18 mouse cellular contexts compared by ENCODE assay signal in the genomic region with DNA sequence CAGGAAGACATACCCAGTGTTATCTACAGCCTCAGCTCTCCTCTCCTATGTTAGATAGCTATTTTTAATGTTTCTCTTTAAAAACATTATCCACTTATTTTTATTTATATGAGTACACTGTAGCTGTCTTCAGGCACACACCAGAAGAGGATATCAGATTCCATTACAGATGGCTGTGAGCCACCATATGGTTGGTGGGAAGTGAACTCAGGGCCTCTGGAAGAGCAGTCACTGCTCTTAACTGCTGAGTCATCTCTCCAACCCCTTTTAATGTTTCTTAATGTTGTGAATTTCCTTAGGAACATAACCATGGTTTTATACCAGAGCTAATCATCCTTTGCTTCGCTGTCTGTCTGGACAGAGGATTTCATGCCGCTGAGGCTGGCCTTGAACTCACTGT. TPM values are rescaled to one million over a fixed set of nuclear protein-coding genes. Genes with fewer than 3 reads are reported as not detected.
DNase-seq lines count a peak whose midpoint lies in the region; ATAC-seq and TF ChIP-seq lines count a peak whose summit lies in the region.
"Had no signal": no experiment of that assay in that cellular context is flagged by ENCODE, and none has a peak within 500 bp of the region (broad histone marks: within the 10 kb centered on the region; RNA-seq: fewer than 3 reads in every experiment).

No protein-coding gene starts in this region.

- H3K9me3 ChIP-seq in forebrain, embryonic 13.5 days (replicated peaks): no peaks in the 10 kb centered on the region
- H3K9me3 ChIP-seq in forebrain, embryonic 15.5 days: no peaks in the 10 kb centered on the region
- no peaks in the 10 kb centered on the region for H3K9me3 ChIP-seq in MEL (replicated peaks; ENCODE audit: insufficient read depth, low read length)
- H3K9me3 ChIP-seq in liver, embryonic 11.5 days (ENCODE audit: control insufficient read depth, low read length): no peaks in the 10 kb centered on the region
- H3K9me3 ChIP-seq: embryonic facial prominence, embryonic 10.5 days; heart, embryonic 15.5 days had no signal

- no peaks in the 10 kb centered on the region for H3K36me3 ChIP-seq in forebrain, embryonic 13.5 days (ENCODE audit: poor library complexity, severe bottlenecking)
- no peaks in the 10 kb centered on the region for H3K36me3 ChIP-seq in forebrain, embryonic 15.5 days
- peaks cover 0 to 11% of the 10 kb centered on the region in 2 experiments; a peak in 2 of 4 replicates for H3K36me3 ChIP-seq in MEL (ENCODE audit: control insufficient read depth in 1 of 2, insufficient read depth in 2 of 2, low read length in 2 of 2)
- H3K36me3 ChIP-seq in liver, embryonic 11.5 days (ENCODE audit: control insufficient read depth, insufficient read depth, low read length): no peaks in the 10 kb centered on the region
- H3K36me3 ChIP-seq: embryonic facial prominence, embryonic 10.5 days; heart, embryonic 15.5 days had no signal

- no peak overlapping the region for H3K4me2 ChIP-seq in forebrain, embryonic 13.5 days
- no peak overlapping the region for H3K4me2 ChIP-seq in forebrain, embryonic 15.5 days (replicated peaks)
- H3K4me2 ChIP-seq in liver, embryonic 11.5 days: no peak overlapping the region
- H3K4me2 ChIP-seq: heart, embryonic 11.5 days; heart, embryonic 15.5 days had no signal

- H3K79me2 ChIP-seq in MEL (ENCODE audit: control insufficient read depth, insufficient read depth, low read length, poor library complexity): no peaks in the 10 kb centered on the region

- no peak for TF ChIP-seq CTCF in layer of hippocampus, adult 2 months (conservative IDR thresholded peaks at IDR 0.05)
- no peak for TF ChIP-seq CTCF in MEL (IDR thresholded peaks at IDR 0.05 in 2 of 3, conservative IDR thresholded peaks at IDR 0.05 in 1 of 3; ENCODE audit: control insufficient read depth in 1 of 3, insufficient read depth in 1 of 3, low read depth in 2 of 3, low read length in 3 of 3, poor library complexity in 1 of 3, severe bottlenecking in 1 of 3)

- ATAC-seq in forebrain, embryonic 13.5 days: no peak
- no peak for ATAC-seq in forebrain, embryonic 15.5 days (replicated peaks)
- ATAC-seq in common myeloid progenitor, adult 5-6 weeks (replicated peaks; ENCODE audit: low read depth, poor library complexity, severe bottlenecking): 0 out of 2 replicates have a peak, but pooled peaks have one; percentile 18
- no peak for ATAC-seq in liver, embryonic 11.5 days (replicated peaks; ENCODE audit: low FRiP score)
- ATAC-seq: intestine, embryonic 16.5 days had no signal

- no peak overlapping the region for H3K9ac ChIP-seq in forebrain, embryonic 13.5 days
- no peak overlapping the region for H3K9ac ChIP-seq in forebrain, embryonic 15.5 days (replicated peaks)
- H3K9ac ChIP-seq in MEL (ENCODE audit: control insufficient read depth, low read depth, low read length, poor library complexity, severe bottlenecking): no peak overlapping the region
- H3K9ac ChIP-seq in liver, embryonic 11.5 days (ENCODE audit: low read depth, low read length): no peak overlapping the region
- H3K9ac ChIP-seq: heart, embryonic 15.5 days had no signal

- WGBS in forebrain, embryonic 13.5 days: 96% methylated on average over 2 of the region's 2 CpGs
- WGBS in forebrain, embryonic 15.5 days: 92% methylated on average over 2 of the region's 2 CpGs
- 88% methylated on average over 2 of the region's 2 CpGs for WGBS in liver, embryonic 11.5 days

- no peak for TF ChIP-seq EP300 in MEL (IDR thresholded peaks at IDR 0.05; ENCODE audit: low read depth in 1 of 2, low read length in 2 of 2)

- H3K4me1 ChIP-seq in forebrain, embryonic 13.5 days: peaks cover 36% of the 10 kb centered on the region
- peaks cover 27% of the 10 kb centered on the region for H3K4me1 ChIP-seq in forebrain, embryonic 15.5 days
- H3K4me1 ChIP-seq in MEL (ENCODE audit: control insufficient read depth in 1 of 2, insufficient read depth in 2 of 2, low read length in 2 of 2): peaks cover 6 to 15% of the 10 kb centered on the region in 2 experiments
- no peaks in the 10 kb centered on the region; the same call in 1 of the 2 replicates for H3K4me1 ChIP-seq in liver, embryonic 11.5 days (replicated peaks; ENCODE audit: control insufficient read depth, insufficient read depth, low read length)

- H3K4me3 ChIP-seq in forebrain, embryonic 13.5 days: no peak overlapping the region
- H3K4me3 ChIP-seq in forebrain, embryonic 15.5 days: no peak overlapping the region
- no peak overlapping the region for H3K4me3 ChIP-seq in layer of hippocampus, adult 2 months
- no peak overlapping the region for H3K4me3 ChIP-seq in MEL (ENCODE audit: control insufficient read depth in 1 of 2, insufficient read depth in 1 of 2, low read depth in 2 of 2, low read length in 2 of 2)
- H3K4me3 ChIP-seq in liver, embryonic 11.5 days (ENCODE audit: low read depth, low read length): no peak overlapping the region
- H3K4me3 ChIP-seq: embryonic facial prominence, embryonic 10.5 days; heart, adult 2 months; heart, embryonic 15.5 days had no signal

- no peaks in the 10 kb centered on the region for H3K27me3 ChIP-seq in forebrain, embryonic 13.5 days
- H3K27me3 ChIP-seq in forebrain, embryonic 15.5 days: no peaks in the 10 kb centered on the region
- no peaks in the 10 kb centered on the region for H3K27me3 ChIP-seq in MEL (ENCODE audit: control insufficient read depth in 1 of 2, insufficient read depth in 2 of 2, low read length in 2 of 2)
- no peaks in the 10 kb centered on the region for H3K27me3 ChIP-seq in liver, embryonic 11.5 days (replicated peaks; ENCODE audit: control insufficient read depth, insufficient read depth, low read length)
- H3K27me3 ChIP-seq: CH12.LX; heart, embryonic 15.5 days had no signal

- no peak for DNase-seq in layer of hippocampus, adult 2 months (ENCODE audit: low spot score in 2 of 2)
- no peak for DNase-seq in layer of hippocampus, postnatal 36 days
- peak; percentile 44 for DNase-seq in MEL (ENCODE audit: low read depth, low spot score)
- DNase-seq in liver, embryonic 11.5 days (ENCODE audit: low spot score): no peak
- DNase-seq: adrenal gland, postnatal 10 days; cerebellum, adult 18-20 months; cerebellum, adult 9-11 months; cerebellum, postnatal 36 days; gastrocnemius, postnatal 10 days had no signal

- TF ChIP-seq POLR2A in MEL (IDR thresholded peaks at IDR 0.05; ENCODE audit: control insufficient read depth in 1 of 2, insufficient read depth in 1 of 2, low read depth in 1 of 2, low read length in 2 of 2, poor library complexity in 1 of 2): no peak

- TF ChIP-seq RAD21 in MEL (IDR thresholded peaks at IDR 0.05; ENCODE audit: low read depth, low read length): no peak

- H3K27ac ChIP-seq in forebrain, embryonic 13.5 days: 0 out of 2 replicates have a peak overlapping the region, but pooled peaks have one; percentile 7
- no peak overlapping the region for H3K27ac ChIP-seq in forebrain, embryonic 15.5 days (replicated peaks)
- peak overlapping the region; percentile 80 for H3K27ac ChIP-seq in layer of hippocampus, adult 2 months
- H3K27ac ChIP-seq in MEL (ENCODE audit: control insufficient read depth, low read depth, low read length): no peak overlapping the region
- H3K27ac ChIP-seq in liver, embryonic 11.5 days (ENCODE audit: low read depth, low read length): no peak overlapping the region
- H3K27ac ChIP-seq: embryonic facial prominence, embryonic 10.5 days; heart, adult 2 months; heart, embryonic 15.5 days had no signal

TF ChIP-seq in MEL, 35 proteins besides CTCF, POLR2A, EP300 and RAD21:
- TF ChIP-seq GATA1 (IDR thresholded peaks at IDR 0.05; ENCODE audit: low read depth, low read length): 0 out of 2 replicates have a peak, but pooled peaks have one; percentile 3
- 0 out of 2 replicates have a peak, but pooled peaks have one; percentile 26 for TF ChIP-seq MAFK (IDR thresholded peaks at IDR 0.05; ENCODE audit: borderline replicate concordance, low read depth, low read length)
- peak; percentile 51; the same call in 1 of the 2 replicates for TF ChIP-seq ETS1 (IDR thresholded peaks at IDR 0.05; ENCODE audit: low read depth, low read length)
- no peak for TF ChIP-seq MYC (IDR thresholded peaks at IDR 0.05; ENCODE audit: low read depth, low read length)
TF ChIP-seq in MEL: peak in this region for 3.

RNA-seq across cellular contexts. Expression of gene Shld1, which starts 35.1 kb away (rescaled TPM):
- 21.7 and 23.6 TPM in 2 replicates for polyA plus RNA-seq in forebrain, embryonic 13.5 days (2015; fragmentation: Nextera tagmentation; extraction: Ambion mirVana)
- polyA plus RNA-seq in forebrain, embryonic 15.5 days (2015; fragmentation: Nextera tagmentation; extraction: Ambion mirVana): 22.1 and 24.6 TPM in 2 replicates
- 10 to 100 TPM in 1 of 2 experiments, 1 to 10 TPM in 1; 9.7 to 11.0 TPM for total RNA-seq in layer of hippocampus, adult 2 months (2021)
- total RNA-seq in layer of hippocampus, postnatal 36 days (2021): 10 to 100 TPM in 1 of 2 experiments, 1 to 10 TPM in 1; 9.7 to 11.4 TPM
- total RNA-seq in MEL (2012; rRNA removed): 5.9 and 8.8 TPM in 2 replicates
- polyA plus RNA-seq in MEL (2012; ENCODE audit: insufficient read depth in 1 of 2, insufficient read length in 2 of 2, low read depth in 1 of 2, low replicate concordance in 2 of 2, missing spikeins in 1 of 2): 1 to 10 TPM in 1 of 2 experiments, not detected in 1; 8.0 TPM
- total RNA-seq in common myeloid progenitor, adult 5-6 weeks (2017): 2.4 and 5.5 TPM in 2 replicates
- polyA plus RNA-seq in liver, embryonic 11.5 days (2014; fragmentation: Nextera tagmentation; extraction: Ambion mirVana): 14.1 and 14.9 TPM in 2 replicates

RNA-seq across cellular contexts. Expression of gene Chgb, which starts 59.2 kb away (rescaled TPM):
- 23.5 and 27.1 TPM in 2 replicates for polyA plus RNA-seq in forebrain, embryonic 13.5 days (2015; fragmentation: Nextera tagmentation; extraction: Ambion mirVana)
- 36.3 and 39.4 TPM in 2 replicates for polyA plus RNA-seq in forebrain, embryonic 15.5 days (2015; fragmentation: Nextera tagmentation; extraction: Ambion mirVana)
- 100 to 1,000 TPM; 339 to 356 TPM for total RNA-seq in layer of hippocampus, adult 2 months (2021)
- total RNA-seq in layer of hippocampus, postnatal 36 days (2021): 100 to 1,000 TPM; 295 to 348 TPM
- not detected in 2 replicates for total RNA-seq in MEL (2012; rRNA removed)
- under 1 TPM in 1 of 2 experiments, not detected in 1; 0.06 TPM for polyA plus RNA-seq in MEL (2012; ENCODE audit: insufficient read depth in 1 of 2, insufficient read length in 2 of 2, low read depth in 1 of 2, low replicate concordance in 2 of 2, missing spikeins in 1 of 2)
- total RNA-seq in common myeloid progenitor, adult 5-6 weeks (2017): 0.91 TPM in 1 of 2 replicates, not detected in the other
- polyA plus RNA-seq in liver, embryonic 11.5 days (2014; fragmentation: Nextera tagmentation; extraction: Ambion mirVana): 0.10 and 0.34 TPM in 2 replicates

Comparison
In these comparisons a context has a peak if more than half of its experiments do, and no peak if none do; other contexts are left out.
1. H3K27ac ChIP-seq: peak in forebrain, embryonic 13.5 days (single experiment) and layer of hippocampus, adult 2 months (single experiment); none in forebrain, embryonic 15.5 days (single experiment), MEL (single experiment) and liver, embryonic 11.5 days (single experiment).
2. RNA of gene Chgb, which starts 59.2 kb away (total RNA-seq): 339 to 356 TPM in layer of hippocampus, adult 2 months and 295 to 348 TPM in layer of hippocampus, postnatal 36 days; 0.91 TPM in common myeloid progenitor, adult 5-6 weeks and not detected in MEL; every median in the first group is over 100 times any median in the second.